Mouse (Mus musculus) G1E-ER4 (cell line): ENCODE measurements around the gene Trim52. TPM values are rescaled to one million over a fixed set of nuclear protein-coding genes. Genes with fewer than 3 reads are reported as not detected.
A peak's percentile ranks its signal among the peaks of the same experiment; 100 is the strongest.

Experiments
- GATA1 ChIP-seq: IDR thresholded peaks from one replicate; pipeline ENCODE4 v1.8.0; 2012; ENCODE audit warnings: low read length, inconsistent platforms
- polyA plus RNA-seq: library from polyadenylated mRNA; stranded (reverse); fragments of >175 nt; gene quantifications from 2 replicates; pipeline ENCODE4 v1.2.3, GENCODE M21; 2012

Gene Trim52
- polyA plus RNA-seq, 1 experiment: not detected

DNA sequence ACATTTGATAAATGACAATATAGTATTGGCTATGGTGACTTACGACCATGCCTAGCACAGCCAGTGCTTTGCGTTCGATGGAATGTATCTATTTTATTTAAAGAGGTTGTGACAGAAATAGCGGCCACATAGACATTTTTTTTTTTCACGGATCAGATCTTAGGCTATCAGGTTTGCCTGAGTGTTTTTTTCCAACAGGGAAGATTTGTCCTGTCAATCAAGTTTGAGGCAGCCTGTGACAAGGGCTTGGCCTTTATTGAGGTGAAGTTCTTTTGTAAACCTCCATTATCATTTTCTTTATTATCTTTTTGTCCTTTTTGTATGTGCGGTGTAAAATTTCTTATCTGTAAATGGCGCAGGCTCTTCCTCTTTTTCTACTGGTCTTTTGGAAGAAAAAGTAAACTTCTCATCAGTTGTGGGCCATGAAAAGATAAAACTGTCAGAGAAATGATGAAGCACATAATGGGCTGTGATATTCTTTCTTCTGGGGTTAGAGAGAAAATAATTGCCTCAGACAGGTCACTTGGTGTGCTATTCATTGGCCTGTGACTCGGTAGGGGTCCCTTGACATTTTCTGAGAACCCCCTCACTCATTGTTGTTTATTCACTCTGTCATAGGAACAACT lies 73.2 kb downstream of the Trim52 start:
- peak; percentile 73 for TF ChIP-seq GATA1

DNA sequence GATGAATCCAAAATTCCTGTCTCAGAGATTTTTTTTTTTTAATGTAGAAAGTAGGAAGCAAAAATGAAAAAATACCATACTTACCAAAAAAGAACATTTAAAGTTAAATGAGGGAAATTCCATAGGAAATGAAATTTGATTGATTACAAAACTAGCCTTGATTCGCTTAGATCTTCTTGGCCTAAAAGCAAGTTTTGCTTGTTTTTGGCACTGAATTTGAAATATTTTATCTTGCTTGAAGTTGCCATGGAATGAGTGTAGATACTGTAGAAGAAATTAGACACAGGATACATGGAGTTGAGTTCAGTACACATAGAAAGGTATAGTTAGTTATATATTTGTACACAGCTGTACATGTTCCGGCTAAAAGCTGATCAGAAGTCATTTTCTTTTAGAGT lies 73.7 kb downstream of the Trim52 start:
- no peak for TF ChIP-seq GATA1

DNA sequence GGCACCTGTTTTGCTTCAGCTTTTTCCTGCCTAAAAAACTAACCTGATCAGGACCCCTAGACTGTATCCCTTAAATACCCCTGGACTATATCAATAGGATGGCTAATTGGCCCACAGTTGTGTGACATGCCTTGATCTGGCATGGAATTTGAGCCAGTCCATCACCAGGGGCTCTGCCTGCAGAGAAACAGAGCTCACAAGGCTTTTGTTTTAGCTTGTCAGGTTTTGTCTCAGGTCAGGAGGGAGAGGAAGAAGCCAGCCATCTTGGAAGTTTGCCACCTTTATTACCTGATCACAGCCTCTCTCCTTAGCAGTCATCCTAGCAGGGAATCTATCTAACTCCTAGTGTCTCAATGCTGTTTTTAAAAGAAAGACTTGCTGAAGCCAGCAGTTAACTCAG lies 74.6 kb downstream of the Trim52 start:
- TF ChIP-seq GATA1: no peak

DNA sequence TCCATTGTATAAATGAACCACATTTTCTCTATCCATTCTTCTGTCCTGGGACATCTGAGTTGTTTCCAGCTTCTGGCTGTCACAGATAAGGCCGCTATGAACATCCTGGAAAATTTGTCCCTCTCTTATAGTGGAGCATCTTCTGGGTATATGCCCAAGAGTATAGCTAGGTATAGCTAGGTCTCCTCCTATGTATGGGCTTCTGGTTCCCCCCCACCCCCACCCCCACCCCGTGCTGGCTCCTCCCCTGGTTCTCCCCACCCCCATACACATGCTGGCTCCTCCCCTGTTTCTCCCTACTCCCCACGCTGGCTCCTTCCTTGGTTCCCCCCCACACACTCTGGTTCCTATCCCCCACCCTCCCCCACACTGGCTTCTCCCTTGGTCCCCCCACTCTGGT lies 78.0 kb downstream of the Trim52 start:
- no peak for TF ChIP-seq GATA1

Other genes with a start within 250 kb of the Trim52 start
- not detected in 2 replicates for gene Spry2, start 209.4 kb upstream of the Trim52 start, polyA plus RNA-seq